Mouse (Mus musculus) urinary bladder, adult 18-20 months (tissue): ENCODE results near the gene Dlg2.

Experiments used
- DNase-seq, 2 experiments: peaks; one replicate each; pipeline ENCODE4 v3.0.0; 2022; ENCODE audit warnings: low spot score in 2 of 2, mixed read lengths in 2 of 2

Dlg2 gene

DNA sequence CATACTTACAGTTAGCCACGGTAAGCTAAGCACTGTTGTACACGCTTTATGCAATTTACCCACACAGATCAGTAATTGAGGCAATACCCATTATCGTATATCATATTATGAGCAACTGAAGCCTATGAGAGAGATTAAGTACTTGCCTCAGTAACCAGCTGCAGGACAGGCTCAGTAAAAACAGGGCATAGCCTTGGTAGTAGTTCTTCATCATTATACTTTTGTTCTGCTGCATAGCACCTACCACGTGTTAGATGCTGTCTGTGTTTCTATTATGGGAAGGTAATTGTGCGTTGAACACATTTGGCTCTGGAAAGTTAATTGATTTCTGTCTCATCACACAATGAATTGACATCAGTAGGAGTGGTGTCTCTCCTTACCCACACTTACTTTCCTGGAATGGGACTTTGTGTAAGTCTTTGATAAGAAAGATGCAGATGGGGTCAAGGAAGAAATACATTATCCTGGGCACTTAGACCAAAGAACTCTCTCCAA is 1897.4 kb downstream of the Dlg2 start:
- no peak for DNase-seq

- DNase-seq: no peak
These were observed 1907.5 kb downstream of the Dlg2 start for GRCm38 (mm10) chr7:92383913-92384484.

GRCm38 (mm10) chr7:92392052-92392640 is 1915.7 kb downstream of the Dlg2 start:
- DNase-seq: no peak

- no peak for DNase-seq
These were observed 1920.3 kb downstream of the Dlg2 start for GRCm38 (mm10) chr7:92396783-92397182.

DNA sequence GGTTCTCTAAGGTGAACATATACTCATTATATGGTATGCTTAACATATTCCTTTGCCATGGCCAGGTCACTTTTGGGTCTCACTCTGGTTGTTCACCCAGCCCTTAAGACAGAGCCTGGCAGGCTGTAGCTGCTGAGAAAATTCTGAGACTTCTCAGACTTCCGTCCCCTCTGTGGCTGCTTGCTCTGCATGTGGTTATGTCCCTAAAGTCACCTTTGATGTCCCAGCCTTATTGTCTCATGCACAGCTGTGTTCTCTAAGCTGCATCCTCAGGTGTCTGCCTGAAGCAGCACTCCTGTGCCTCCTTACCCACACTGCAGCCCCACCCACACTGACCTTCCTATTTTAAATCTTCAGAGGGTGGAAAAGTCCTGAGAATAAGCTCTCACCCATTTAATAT is 1922.4 kb downstream of the Dlg2 start:
- no peak for DNase-seq

DNA sequence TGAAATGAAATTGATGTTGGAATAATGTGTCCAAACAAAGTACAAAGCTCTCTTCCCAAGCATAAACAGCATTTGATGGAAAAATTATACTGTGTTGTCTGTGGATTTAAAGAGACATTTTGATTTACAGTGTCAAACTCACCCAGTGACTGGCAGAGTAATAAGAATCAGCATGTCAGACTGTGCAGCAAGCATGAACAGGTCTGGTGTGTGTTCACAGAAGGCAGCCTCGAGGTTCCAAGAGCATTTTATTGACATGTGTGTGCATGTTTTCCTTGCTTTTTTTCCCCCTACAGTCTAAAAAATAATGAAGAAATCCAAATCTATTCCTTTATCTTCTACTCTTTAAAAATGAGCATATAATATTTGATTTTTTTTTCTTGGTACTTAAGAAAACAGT is 1924.1 kb downstream of the Dlg2 start:
- no peak for DNase-seq

- no peak for DNase-seq
These were observed 1924.7 kb downstream of the Dlg2 start for GRCm38 (mm10) chr7:92401001-92401688.

- DNase-seq: no peak
These were observed 1932.0 kb downstream of the Dlg2 start for GRCm38 (mm10) chr7:92408479-92408878.

DNA sequence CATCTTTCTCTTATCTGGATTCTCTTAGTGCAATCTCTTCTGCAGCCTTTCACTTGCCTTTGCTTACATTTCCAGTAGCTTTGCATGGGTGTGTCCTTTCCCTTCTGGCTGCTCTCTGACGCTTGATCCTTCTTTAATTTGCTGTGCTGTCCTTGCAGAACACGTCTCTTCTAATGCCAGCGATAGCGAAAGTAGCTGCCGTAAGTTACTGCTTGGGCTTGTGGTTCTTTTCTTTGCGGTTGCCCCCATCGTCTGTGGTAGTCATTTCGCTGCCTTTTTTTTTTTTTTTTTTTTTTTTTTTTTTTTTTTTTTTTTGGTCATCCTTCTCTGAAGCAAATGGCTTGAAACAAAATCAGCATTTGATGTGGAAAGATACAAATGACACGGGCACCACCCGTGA is 1944.0 kb downstream of the Dlg2 start:
- no peak for DNase-seq

GRCm38 (mm10) chr7:92423017-92423416 is 1946.5 kb downstream of the Dlg2 start:
- DNase-seq: no peak

DNA sequence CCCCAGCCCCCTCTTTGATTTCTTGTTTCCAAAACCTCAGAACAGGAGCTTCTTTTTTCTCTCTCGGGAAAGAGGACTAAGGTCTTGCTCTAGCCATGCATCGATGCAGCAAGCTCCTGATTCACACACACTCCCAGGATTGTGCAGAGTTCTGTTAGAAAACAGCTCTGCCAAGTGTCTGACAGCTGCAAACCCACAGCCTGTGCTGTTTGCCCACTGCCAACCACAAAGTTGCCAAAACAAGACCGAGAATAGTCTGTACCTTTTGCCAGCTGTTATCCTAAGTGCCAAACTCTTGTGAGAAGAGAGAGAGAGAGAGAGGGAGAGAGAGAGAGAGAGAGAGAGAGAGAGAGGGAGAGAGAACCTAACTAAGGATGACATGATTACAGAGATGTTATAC is 1948.2 kb downstream of the Dlg2 start:
- no peak for DNase-seq

DNA sequence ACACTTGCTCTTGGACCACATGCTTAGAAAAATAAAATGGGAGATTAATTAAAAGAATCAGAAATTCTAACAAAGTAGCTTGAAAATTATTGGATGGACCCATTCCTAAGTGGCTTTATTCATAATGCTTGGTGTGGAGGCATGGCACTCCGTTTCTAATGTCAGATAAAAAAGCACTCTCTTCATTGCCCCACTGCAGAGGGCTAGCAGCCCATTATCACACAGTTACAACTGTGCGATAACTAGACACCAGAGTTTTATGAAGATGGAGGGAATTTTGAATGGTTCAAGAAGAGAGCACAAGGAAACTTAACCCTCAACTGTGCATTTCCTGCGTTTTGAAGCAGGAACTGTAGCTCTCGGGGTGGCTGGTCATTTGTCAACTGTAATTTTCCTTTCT is 1950.8 kb downstream of the Dlg2 start:
- no peak for DNase-seq

- no peak for DNase-seq
These were observed 1952.2 kb downstream of the Dlg2 start for GRCm38 (mm10) chr7:92428629-92429028.

- DNase-seq: no peak
These were observed 1953.8 kb downstream of the Dlg2 start for GRCm38 (mm10) chr7:92430254-92430653.

DNA sequence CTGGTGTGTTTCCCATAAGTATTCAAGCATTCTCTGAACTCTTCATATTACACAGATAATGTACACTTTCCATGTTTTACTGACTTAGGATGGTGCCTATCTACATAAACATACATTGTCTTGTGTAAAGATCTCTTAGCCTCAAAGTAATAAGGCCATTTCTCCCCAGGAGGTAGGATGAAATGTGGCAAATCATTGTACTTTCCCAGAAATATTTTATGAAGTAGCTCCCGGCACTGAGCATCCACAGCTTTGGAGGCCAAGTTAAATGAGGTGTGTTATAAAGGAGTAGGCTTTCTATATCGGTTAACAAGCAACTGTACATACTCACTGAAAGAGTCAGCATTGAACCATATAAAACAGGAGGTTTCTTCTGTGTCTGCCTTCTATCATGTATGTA is 1960.7 kb downstream of the Dlg2 start:
- DNase-seq: no peak

DNA sequence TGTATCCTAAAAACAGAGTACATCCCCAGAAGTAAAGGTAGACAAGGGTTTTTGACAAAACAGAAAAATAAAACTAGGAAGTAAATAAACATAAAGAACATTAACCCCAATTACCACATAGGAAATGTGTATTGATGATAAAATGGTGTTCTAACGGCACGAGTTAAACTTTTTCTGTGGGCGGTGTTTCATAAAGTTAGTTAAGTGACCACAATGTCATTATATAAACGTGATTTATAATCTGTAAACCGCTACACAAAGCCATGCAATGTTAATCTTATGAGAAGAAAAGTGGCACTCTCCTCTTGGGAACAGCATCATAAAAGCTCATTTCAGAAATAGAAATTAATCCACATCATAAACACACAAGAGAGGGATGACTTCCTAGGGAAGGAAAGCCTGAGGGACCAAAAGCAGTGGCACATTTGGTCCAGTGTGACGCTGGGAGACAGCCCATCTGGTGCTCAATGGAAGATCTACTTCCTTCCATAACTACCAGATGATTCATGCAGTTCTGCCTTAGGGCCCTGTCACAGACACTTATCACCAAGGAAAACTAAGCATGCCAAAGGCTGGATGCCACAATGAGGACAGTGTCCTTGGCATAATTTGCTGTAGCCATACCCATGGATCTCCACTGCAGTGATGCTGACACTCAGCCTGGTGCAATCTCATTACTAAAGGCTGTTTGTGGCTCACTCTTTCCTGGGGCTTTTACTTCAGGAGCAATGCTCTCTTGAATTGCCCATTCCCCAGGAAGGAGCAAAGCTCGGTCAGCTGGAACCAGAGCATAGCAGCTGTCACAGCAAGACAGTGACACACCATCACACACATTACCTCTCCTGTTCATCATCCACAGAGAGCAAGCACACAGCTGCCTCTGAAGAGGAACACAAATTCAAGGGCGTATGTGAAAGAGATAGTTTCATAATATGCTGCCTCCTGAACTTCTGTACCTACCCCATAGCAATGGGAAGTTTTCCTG is 1963.3 kb downstream of the Dlg2 start:
- no peak for DNase-seq

GRCm38 (mm10) chr7:92441611-92442010 is 1965.1 kb downstream of the Dlg2 start:
- DNase-seq: no peak

DNA sequence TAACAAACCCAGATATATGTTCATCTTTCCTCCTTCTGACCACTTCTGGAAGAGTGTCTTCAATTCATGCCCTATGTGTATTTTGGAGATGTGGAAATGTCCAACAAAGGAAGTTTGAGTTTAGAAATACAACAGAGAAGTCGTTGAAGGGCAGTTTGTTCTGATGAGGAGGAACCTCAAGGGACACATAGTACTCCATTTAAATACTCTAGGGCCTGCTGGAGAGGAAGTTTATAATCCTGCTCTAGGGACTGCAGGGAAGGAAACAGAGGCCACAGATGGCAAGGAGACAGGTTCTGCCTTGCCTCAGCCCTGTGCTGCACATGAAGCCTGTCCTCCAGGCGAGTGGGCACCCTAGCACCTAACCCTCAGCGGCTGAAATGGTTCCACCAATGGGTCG is 1965.6 kb downstream of the Dlg2 start:
- no peak for DNase-seq

GRCm38 (mm10) chr7:92447938-92448337 is 1971.5 kb downstream of the Dlg2 start:
- DNase-seq: no peak

DNA sequence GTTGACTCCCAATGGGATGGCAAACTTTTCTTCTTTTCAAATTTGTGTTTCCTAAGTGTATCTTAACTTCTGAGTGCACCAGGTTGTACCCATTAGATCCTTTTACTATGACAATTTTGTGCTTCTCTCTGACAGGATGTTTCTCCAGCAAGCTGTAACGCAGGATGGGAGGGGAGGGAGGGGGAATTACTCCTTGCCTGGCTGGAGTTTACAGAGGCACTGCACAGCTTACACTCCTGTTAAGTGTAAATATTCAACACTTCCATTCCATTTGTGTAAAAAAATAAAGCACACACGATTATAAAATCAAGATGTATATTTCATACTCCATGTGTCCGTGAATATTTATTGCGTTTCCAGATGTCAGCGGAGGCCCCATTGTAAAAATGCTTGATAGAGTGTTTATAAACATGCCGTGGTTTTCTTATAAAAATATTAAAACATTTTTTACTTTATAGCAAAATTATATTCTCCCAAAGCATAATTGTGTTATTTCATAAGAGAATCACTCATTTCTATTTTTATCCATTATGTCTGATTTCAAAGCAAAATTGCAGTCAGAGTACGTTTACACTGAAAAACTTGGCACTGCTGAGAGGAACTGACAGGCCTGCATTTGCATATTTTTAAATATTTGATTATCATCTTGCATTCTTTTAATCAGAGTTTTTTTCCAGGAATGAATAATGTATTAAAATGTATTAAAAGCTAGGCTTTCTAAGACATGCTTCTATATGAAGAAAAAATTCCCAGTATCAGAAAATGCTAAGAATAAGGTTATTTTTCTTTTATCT is 1972.5 kb downstream of the Dlg2 start:
- no peak for DNase-seq

DNA sequence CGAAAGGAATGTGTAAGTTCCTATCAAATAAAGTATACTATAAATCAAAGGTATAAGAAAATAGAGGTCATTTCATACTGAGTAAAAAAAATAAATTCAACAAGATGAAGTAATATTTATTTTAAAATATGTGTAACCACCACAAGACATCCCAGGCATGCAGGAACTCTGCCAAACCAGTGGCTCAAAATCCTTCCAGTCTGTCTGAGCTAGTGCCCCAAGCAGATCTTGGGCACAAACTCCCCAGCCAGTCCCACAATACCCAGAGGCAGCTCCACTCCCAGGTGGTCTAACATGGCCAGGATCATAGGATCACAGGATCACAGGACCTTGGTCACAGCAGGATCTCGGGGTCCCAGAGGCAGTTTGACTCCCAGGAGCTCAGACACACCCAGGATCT is 1977.7 kb downstream of the Dlg2 start:
- no peak for DNase-seq
